Mouse (Mus musculus) mouse embryonic stem cell (cell line): ENCODE measurements around the gene Olfr1333.
"Not testable (repeated sequence)": the region's sequence is repeated elsewhere in the genome, so short reads cannot be mapped to it uniquely, and the experiment has no call there.

ENCODE experiments used
- in situ Hi-C, 2 experiments: fragments of 300-500 bp; cut with MboI; formaldehyde crosslinking; loops; 1 replicate in 1 of 2; 3 replicates in 1 of 2; pipeline ENCODE4 v1.14.3; 2019 to 2020; ENCODE audit warnings: low sequenced_read_pairs in 2 of 2, low pct_unique_long_range_greater_than_20kb in 1 of 2, mixed read lengths in 1 of 2; ENCODE audit not compliant: unreplicated experiment in 1 of 2

The Olfr1333 gene

DNA sequence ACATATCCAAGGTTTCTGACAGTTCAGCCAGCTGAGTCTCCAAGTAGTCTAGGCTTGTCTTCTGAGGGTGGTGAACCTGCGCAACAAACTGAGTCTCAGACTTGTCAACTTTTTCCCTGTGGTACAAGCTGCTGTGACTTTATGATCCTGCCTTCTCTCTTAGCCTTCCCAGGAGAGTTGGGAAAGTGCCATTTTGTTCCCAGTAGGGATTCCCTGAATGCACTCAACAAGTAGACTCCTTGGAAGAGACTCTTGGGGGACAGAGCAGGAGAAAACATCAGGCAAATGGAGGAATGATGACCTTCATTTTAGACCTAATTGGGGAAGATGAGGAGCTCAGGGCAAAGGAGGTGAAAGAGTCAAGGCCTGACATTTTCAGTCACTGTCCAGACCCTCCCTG is at the start of gene Olfr1333:
Gene Olfr1333 (minus strand): TSS at position 101 of the 400 bp plus-strand sequence.
- in situ Hi-C loops: no loop called here

DNA sequence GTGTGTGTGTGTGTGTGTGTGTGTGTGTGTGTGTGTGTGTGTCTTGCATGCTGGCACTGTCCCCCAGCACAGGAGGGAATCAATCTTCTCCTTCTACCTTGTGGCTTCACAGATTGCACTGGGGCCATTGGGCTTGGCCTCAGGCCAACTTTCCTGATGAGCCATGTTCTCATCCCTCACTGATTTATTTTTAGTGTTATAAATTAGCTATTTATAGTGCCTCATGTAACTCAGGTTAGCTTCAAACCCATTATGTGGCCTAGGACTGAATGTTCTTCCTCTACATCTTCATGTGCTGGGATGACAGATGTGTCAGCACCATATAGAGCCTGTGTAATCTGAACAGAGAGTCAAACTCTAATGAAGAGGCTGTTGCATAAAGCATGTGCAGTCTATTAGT is 31.5 kb upstream of the Olfr1333 start:
- in situ Hi-C loops: no loop called here

DNA sequence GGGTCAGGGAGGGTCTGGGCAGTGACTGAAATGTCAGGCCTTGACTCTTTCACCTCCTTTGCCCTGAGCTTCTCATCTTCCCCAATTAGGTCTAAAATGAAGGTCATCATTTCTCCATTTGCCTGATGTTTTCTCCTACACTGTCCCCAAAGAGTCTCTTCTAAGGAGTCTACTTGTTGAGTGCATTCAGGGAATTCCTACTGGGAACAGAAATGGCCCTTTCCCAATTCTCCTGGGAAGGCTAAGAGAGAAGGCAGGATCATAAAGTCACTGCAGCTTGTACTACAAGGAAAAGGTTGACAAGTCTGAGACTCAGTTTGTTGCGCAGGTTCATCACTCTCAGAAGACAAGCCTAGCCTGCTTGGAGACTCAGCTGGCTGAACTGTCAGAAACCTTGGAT is 28.3 kb upstream of the Olfr1333 start, which contains the start of gene Olfr1331:
Gene Olfr1331 (plus strand): TSS at position 301 of the 400 bp plus-strand sequence.
- in situ Hi-C loops: loop anchor here in 1 of 2 experiments (5.0 kb wide), 2 partner anchors 43 to 67 kb away; no protein-coding TSS in a partner anchor

DNA sequence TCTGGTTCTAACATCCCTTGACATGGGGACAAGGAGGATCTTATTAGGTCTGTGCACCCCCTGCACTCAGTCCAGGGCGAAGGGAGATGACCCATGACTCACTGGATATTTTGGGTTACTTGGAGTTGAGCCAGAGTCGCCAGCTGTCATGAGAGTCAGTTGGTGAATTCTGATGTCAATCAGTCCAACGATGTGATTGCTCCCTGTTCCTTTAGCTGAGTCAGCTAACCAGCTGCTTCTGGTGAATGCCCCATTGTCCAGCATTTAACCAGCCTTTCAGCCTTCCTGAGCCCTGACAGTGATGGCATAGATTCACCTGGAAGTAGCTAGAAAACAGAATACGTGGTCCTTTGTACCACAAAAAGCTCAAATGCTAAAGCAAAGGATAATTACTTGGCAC is 26.6 kb upstream of the Olfr1333 start:
- in situ Hi-C loops: loop anchor here in 1 of 2 experiments (5.0 kb wide), 2 partner anchors 45 to 65 kb away; no protein-coding TSS in a partner anchor

DNA sequence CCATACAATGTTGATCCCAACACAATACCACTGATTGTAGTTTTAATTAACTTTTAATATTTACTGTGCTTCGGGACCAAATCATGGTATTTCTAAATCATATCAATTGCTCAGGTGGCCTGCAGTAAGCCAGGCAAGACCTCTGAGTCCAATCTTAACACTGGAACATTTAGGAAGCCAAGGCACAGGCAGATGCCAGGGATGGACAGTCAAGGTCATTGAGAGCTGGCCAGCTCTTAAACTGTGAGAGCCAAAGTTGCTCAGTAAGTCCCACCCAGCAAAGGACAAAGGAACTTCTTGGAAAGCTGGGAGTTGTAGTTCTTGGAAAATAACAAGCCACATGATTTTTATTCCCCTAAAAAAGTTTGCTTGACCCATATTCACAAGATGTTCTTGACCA is 25.7 kb upstream of the Olfr1333 start:
- in situ Hi-C loops: loop anchor here in 1 of 2 experiments (5.0 kb wide), 2 partner anchors 46 to 64 kb away; no protein-coding TSS in a partner anchor

DNA sequence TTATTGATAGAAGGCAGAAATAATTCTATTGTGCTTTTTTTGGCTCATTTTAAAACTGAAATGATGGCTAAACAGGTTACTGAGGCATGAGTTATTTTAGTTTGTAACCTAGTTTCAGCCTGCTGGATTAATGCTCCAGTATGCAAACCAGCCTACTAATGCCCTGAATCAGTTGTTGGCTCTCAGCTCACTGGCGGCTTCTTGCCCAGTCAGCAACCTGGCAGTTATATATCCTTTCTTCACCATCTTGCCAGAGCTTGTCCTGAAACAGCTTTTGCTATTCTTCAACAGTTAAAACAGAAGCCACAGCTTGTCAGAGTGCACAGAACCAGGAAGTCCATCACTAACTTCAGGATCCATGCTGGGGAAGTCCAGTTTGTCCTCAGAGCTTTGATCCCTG is 17.2 kb downstream of the Olfr1333 start:
- in situ Hi-C loops: no loop called here

DNA sequence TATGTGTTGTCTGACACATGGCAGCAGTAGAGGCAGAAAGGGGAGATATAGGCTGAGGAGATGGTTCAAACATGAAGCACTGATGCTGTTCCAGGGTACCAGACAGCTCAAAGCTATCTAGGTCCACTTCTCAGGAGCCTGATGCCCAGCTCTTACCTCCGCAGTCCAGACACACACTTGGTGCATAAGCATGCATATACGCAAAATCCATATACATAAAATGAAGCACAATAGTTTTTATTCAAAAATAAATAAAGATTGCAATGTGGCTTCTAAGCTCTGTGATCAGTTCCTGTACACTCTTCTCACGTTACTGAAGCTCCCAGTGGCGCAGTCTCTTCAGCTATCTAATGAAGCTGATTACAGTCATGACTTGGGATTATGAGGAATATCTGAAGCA is 26.2 kb downstream of the Olfr1333 start, which contains the start of gene Olfr1335:
Gene Olfr1335 (minus strand): TSS at position 101 of the 400 bp plus-strand sequence.
- in situ Hi-C loops: no loop called here

DNA sequence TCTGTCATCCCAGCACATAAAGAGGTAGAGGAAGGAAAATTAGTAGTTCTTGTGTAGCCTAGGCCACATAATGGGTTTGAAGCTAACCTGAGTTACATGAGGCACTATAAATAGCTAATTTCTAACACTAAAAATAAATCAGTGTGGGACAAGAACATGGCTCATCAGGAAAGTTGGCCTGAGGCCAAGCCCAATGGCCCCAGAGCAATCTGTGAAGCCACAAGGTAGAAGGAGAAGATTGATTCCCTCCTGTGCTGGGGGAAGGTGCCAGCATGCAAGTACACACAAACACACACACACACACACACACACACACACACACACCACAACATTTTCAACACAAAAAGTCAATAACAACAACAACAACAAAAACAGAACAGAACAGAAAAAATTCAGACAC is 43.3 kb downstream of the Olfr1333 start:
- in situ Hi-C loops: not testable (repeated sequence)

DNA sequence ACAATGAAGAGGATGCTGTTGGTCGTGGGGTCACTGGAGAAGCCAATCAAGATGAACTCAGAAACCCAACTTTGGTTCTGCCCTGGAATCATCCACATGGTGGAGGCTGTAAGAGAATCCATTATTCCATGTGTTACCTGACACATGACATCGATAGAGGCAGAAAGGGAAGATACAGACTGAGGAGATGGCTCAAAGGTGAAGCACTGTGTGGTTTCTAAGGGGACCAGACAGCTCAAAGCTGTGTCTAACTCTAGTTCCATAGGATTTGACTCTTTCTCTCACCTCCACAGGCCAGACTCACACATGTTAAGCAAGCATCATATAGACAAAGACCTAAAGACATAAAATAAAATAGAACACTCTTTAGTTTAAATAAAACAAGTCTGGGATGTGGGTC is 53.6 kb downstream of the Olfr1333 start, which contains the start of gene Olfr1337:
Gene Olfr1337 (minus strand): TSS at position 101 of the 400 bp plus-strand sequence.
- in situ Hi-C loops: no loop called here
